Mouse (Mus musculus): Measurements from ENCODE around the gene Zfp524. TPM values are rescaled to one million over a fixed set of nuclear protein-coding genes. Genes with fewer than 3 reads are reported as not detected.

Zfp524 gene
- polyA plus RNA-seq, 1 experiment = 24.2 TPM

- WGBS = 93% methylated on average over 7 of the region's 7 CpGs
- no peak for DNase-seq (ENCODE audit: low read depth in 1 of 2, low spot score in 2 of 2)
- H3K27me3 ChIP-seq (ENCODE audit: control insufficient read depth, insufficient read depth, low read length) = no peaks in the 10 kb centered on the region
- H3K36me3 ChIP-seq (ENCODE audit: control insufficient read depth, insufficient read depth, low read length) = no peaks in the 10 kb centered on the region
- no peak overlapping the region for H3K27ac ChIP-seq (ENCODE audit: insufficient read depth, low read length)
- H3K4me3 ChIP-seq (ENCODE audit: extremely low read depth, insufficient read depth, insufficient read length) = no peak overlapping the region
- no peaks in the 10 kb centered on the region for H3K4me1 ChIP-seq (ENCODE audit: control insufficient read depth, insufficient read depth, insufficient read length)
- TF ChIP-seq CTCF (IDR thresholded peaks at IDR 0.05; ENCODE audit: extremely low read depth, insufficient read depth, insufficient read length, insufficient replicate concordance) (no peak), POLR2A (IDR thresholded peaks at IDR 0.05; ENCODE audit: low read depth, low read length) (no peak)
These were observed 37.4 kb upstream of the Zfp524 start for GRCm38 (mm10) chr7:4976832-4977231.

- TF ChIP-seq POLR2A (IDR thresholded peaks at IDR 0.05; ENCODE audit: low read depth, low read length) (no peak), CTCF (IDR thresholded peaks at IDR 0.05; ENCODE audit: extremely low read depth, insufficient read depth, insufficient read length, insufficient replicate concordance) (no peak)
- Histone ChIP-seq H3K4me1 (ENCODE audit: control insufficient read depth, insufficient read depth, insufficient read length) (no peaks in the 10 kb centered on the region), H3K27me3 (ENCODE audit: control insufficient read depth, insufficient read depth, low read length) (no peaks in the 10 kb centered on the region), H3K27ac (ENCODE audit: insufficient read depth, low read length) (no peak overlapping the region), H3K4me3 (ENCODE audit: extremely low read depth, insufficient read depth, insufficient read length) (no peak overlapping the region), H3K36me3 (ENCODE audit: control insufficient read depth, insufficient read depth, low read length) (no peaks in the 10 kb centered on the region; the same call in 1 of the 2 replicates)
- DNase-seq (ENCODE audit: low read depth in 1 of 2, low spot score in 2 of 2) = no peak
- 47% methylated on average over 2 of the region's 2 CpGs for WGBS
These were observed 26.0 kb upstream of the Zfp524 start for GRCm38 (mm10) chr7:4988250-4988649.

- H3K27me3 ChIP-seq (ENCODE audit: control insufficient read depth, insufficient read depth, low read length) = no peaks in the 10 kb centered on the region
- DNase-seq (ENCODE audit: low read depth in 1 of 2, low spot score in 2 of 2) = no peak
- WGBS = 93% methylated on average over 55 of the region's 55 CpGs
- no peak overlapping the region for H3K4me3 ChIP-seq (ENCODE audit: extremely low read depth, insufficient read depth, insufficient read length)
- peaks cover 7% of the 10 kb centered on the region for H3K36me3 ChIP-seq (ENCODE audit: control insufficient read depth, insufficient read depth, low read length)
- no peak for TF ChIP-seq POLR2A (IDR thresholded peaks at IDR 0.05; ENCODE audit: low read depth, low read length)
- TF ChIP-seq CTCF (IDR thresholded peaks at IDR 0.05; ENCODE audit: extremely low read depth, insufficient read depth, insufficient read length, insufficient replicate concordance) = no peak
- H3K4me1 ChIP-seq (ENCODE audit: control insufficient read depth, insufficient read depth, insufficient read length) = peaks cover 9% of the 10 kb centered on the region; the same call in 1 of the 2 replicates
- no peak overlapping the region for H3K27ac ChIP-seq (ENCODE audit: insufficient read depth, low read length)
These were observed 20.7 kb upstream of the Zfp524 start for GRCm38 (mm10) chr7:4993347-4993998.

GRCm38 (mm10) chr7:4993999-4994788, 20.0 kb upstream of the Zfp524 start:
- H3K4me1 ChIP-seq (ENCODE audit: control insufficient read depth, insufficient read depth, insufficient read length) = peaks cover 9% of the 10 kb centered on the region; the same call in 1 of the 2 replicates
- 92% methylated on average over 59 of the region's 59 CpGs for WGBS
- H3K27ac ChIP-seq (ENCODE audit: insufficient read depth, low read length) = no peak overlapping the region
- H3K36me3 ChIP-seq (ENCODE audit: control insufficient read depth, insufficient read depth, low read length) = peaks cover 7% of the 10 kb centered on the region
- no peak for TF ChIP-seq CTCF (IDR thresholded peaks at IDR 0.05; ENCODE audit: extremely low read depth, insufficient read depth, insufficient read length, insufficient replicate concordance)
- no peak for TF ChIP-seq POLR2A (IDR thresholded peaks at IDR 0.05; ENCODE audit: low read depth, low read length)
- no peaks in the 10 kb centered on the region for H3K27me3 ChIP-seq (ENCODE audit: control insufficient read depth, insufficient read depth, low read length)
- DNase-seq (ENCODE audit: low read depth in 1 of 2, low spot score in 2 of 2) = no peak
- H3K4me3 ChIP-seq (ENCODE audit: extremely low read depth, insufficient read depth, insufficient read length) = no peak overlapping the region

GRCm38 (mm10) chr7:4995268-4996002, 18.8 kb upstream of the Zfp524 start:
- H3K4me1 ChIP-seq (ENCODE audit: control insufficient read depth, insufficient read depth, insufficient read length) = peaks cover 9% of the 10 kb centered on the region; the same call in 1 of the 2 replicates
- H3K4me3 ChIP-seq (ENCODE audit: extremely low read depth, insufficient read depth, insufficient read length) = peak overlapping the region; percentile 78
- TF ChIP-seq POLR2A (IDR thresholded peaks at IDR 0.05; ENCODE audit: low read depth, low read length) (no peak), CTCF (IDR thresholded peaks at IDR 0.05; ENCODE audit: extremely low read depth, insufficient read depth, insufficient read length, insufficient replicate concordance) (no peak)
- DNase-seq (ENCODE audit: low read depth in 1 of 2, low spot score in 2 of 2) = no peak
- peaks cover 7% of the 10 kb centered on the region for H3K36me3 ChIP-seq (ENCODE audit: control insufficient read depth, insufficient read depth, low read length)
- no peaks in the 10 kb centered on the region for H3K27me3 ChIP-seq (ENCODE audit: control insufficient read depth, insufficient read depth, low read length)
- no peak overlapping the region for H3K27ac ChIP-seq (ENCODE audit: insufficient read depth, low read length)
- WGBS = 13% methylated on average over 19 of the region's 19 CpGs

GRCm38 (mm10) chr7:4996003-4996895, 18.0 kb upstream of the Zfp524 start, which contains the start of gene Zfp579:
Gene Zfp579 (minus strand): TSS chr7:4996158.
- H3K4me1 ChIP-seq (ENCODE audit: control insufficient read depth, insufficient read depth, insufficient read length) = peaks cover 9% of the 10 kb centered on the region; the same call in 1 of the 2 replicates
- peak; percentile 58 to 70 for DNase-seq (ENCODE audit: low read depth in 1 of 2, low spot score in 2 of 2)
- H3K4me3 ChIP-seq (ENCODE audit: extremely low read depth, insufficient read depth, insufficient read length) = peak within 1 kb of the TSS; percentile 78
- H3K36me3 ChIP-seq (ENCODE audit: control insufficient read depth, insufficient read depth, low read length) = peaks cover 7% of the 10 kb centered on the region
- no peak within 1 kb of the TSS for H3K27ac ChIP-seq (ENCODE audit: insufficient read depth, low read length)
- WGBS = 11% methylated on average over 19 of the region's 26 CpGs
- H3K27me3 ChIP-seq (ENCODE audit: control insufficient read depth, insufficient read depth, low read length) = no peaks in the 10 kb centered on the region
- TF ChIP-seq CTCF (IDR thresholded peaks at IDR 0.05; ENCODE audit: extremely low read depth, insufficient read depth, insufficient read length, insufficient replicate concordance) = no peak

All from spleen, adult 2 months (tissue).